Mouse (Mus musculus) erythroblast, adult 5-6 weeks (primary cell): ENCODE measurements around the gene Plekhm2. TPM values are rescaled to one million over a fixed set of nuclear protein-coding genes. Genes with fewer than 3 reads are reported as not detected.

ENCODE experiments used
- ATAC-seq: replicated peaks from 2 replicates; pipeline ENCODE4 v1.8.0; 2016; ENCODE audit warnings: moderate number of reproducible peaks, mild to moderate bottlenecking, moderate TSS enrichment, inconsistent platforms; ENCODE audit not compliant: poor library complexity, low FRiP score, severe bottlenecking
- total RNA-seq, 2 experiments: library from RNA; stranded (forward) in 1 of 2; stranded (reverse) in 1 of 2; fragments of 150-400 nt in 1 of 2; fragments of 200-764, 138-1000 nt in 1 of 2; gene quantifications; 2 replicates each; pipeline versions ENCODE4 v1.2.3 to v1.2.4; 2015 to 2017; ENCODE audit warnings: low replicate concordance in 2 of 2

Plekhm2 gene
- 2.9 and 10.7 TPM in 2 replicates for total RNA-seq (2015; ENCODE audit: low replicate concordance)
- 2.0 and 4.3 TPM in 2 replicates for total RNA-seq (2017; ENCODE audit: low replicate concordance)

- ATAC-seq, result 0 out of 2 replicates have a peak, but pooled peaks have one; percentile 4
Observed at GRCm38 (mm10) chr4:141664799-141665198, at the start of gene Plekhm2. Gene Plekhm2 (minus strand): TSS chr4:141664899.

DNA sequence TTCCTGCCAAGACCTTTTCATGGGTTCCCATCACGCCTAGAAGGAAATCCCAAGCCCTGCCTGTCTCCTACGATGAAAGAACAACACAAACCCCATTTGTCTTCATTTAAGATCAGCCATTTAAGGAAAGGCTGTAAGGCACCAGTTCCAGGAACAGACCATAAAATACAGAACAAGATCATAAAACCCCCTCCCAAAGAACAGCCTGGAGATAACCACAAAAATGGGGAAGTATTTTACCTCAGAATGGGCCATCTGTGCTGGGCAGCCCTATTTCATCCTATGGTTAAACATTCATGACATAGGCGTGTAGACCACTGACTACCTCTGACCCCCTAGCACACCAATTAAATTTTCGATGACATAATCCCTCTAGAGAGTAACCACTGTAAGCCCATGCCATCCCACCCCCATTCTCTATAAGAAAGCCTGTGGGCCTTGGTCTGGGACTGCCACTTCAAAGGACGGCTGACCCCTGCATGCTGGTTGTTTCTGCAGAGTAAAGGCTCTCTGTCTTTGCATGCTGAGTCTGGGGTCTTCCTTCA, 49.0 kb upstream of the Plekhm2 start:
- no peak for ATAC-seq

DNA sequence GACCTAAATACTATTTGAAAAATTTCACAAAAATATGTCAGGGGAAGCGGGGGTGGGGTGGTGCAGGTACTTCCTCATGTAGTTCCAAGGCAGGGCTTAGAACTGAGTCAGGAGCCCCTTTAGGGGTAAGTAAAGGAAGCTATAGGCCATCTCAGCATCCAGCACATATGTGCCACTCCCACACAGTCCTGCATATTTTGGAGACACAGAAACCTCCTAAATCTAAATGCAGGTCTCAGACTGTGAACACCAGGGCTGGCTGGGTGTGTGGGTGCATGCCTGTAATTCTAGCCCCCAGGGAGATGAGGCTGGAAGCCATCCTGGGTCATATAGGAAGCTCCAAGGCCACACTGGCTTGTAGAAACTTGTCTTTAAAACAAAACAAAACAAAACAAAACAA, 46.6 kb upstream of the Plekhm2 start:
- no peak for ATAC-seq

- no peak for ATAC-seq
Observed at GRCm38 (mm10) chr4:141708971-141709370, 44.3 kb upstream of the Plekhm2 start.

GRCm38 (mm10) chr4:141708005-141708404, 43.3 kb upstream of the Plekhm2 start:
- ATAC-seq, result peak; percentile 31; the same call in 1 of the 2 replicates

- no peak for ATAC-seq
Observed at GRCm38 (mm10) chr4:141705331-141705730, 40.6 kb upstream of the Plekhm2 start.

GRCm38 (mm10) chr4:141704625-141705024, 39.9 kb upstream of the Plekhm2 start:
- no peak for ATAC-seq

DNA sequence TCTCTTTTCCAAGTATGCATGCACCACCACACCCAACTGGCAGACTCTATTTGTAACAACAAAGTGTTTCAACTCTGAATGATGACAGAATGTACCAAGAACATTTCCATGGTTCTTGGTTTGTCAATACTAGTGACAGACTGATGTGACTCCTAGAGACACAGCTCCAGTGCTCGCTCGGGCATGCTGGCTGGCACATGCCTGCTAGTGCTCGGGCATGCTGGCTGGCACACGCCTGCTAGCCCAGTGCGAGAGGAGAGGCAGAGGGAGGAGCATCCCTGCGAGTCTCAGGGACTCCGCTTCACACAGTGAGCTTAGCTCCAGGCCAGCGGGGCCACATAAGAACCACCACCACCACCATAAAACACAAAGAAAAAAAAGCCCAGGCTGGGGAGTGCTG, 30.0 kb upstream of the Plekhm2 start:
- no peak for ATAC-seq

DNA sequence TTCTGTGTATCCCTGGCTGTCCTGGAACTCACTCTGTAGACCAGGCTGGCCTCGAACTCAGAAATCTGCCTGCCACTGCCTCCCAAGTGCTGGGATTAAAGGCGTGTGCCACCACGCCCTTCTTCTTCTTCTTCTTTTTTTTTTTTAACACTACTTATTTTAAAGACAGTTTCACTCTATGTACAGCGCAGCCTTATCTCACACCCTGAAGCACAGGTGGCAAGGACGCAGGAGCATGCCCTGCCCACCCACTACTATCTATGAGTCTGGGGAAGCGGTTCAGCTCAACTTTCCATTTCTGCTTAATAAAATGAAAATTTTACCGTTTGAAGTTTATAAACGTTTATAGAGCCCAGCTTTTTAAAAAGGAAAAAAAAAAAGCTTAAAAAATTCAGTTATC, 23.8 kb upstream of the Plekhm2 start:
- no peak for ATAC-seq

DNA sequence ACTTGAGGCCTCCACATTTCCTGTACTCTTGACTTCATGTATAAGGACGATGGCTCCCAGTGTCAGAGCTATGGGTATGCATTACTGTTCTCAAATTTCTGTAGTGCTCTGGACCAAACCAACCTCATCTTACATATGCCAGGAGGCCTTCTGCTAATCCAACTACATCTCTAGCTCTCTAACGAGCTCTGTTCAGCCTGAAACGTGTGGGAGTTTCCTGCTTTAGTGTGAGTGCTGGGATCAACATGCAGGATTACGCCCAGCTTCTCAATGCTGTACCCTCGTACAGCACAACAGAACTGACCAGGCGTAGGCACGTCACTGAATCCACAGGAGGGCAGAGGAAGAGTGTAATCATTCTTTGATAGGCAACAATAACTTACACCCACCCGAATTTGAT, 21.8 kb upstream of the Plekhm2 start:
- no peak for ATAC-seq

- no peak for ATAC-seq
Observed at GRCm38 (mm10) chr4:141686093-141686492, 21.4 kb upstream of the Plekhm2 start.

- no peak for ATAC-seq
Observed at GRCm38 (mm10) chr4:141685499-141685898, 20.8 kb upstream of the Plekhm2 start, which contains the start of gene Rsc1a1. Gene Rsc1a1 (minus strand): TSS chr4:141685599.

DNA sequence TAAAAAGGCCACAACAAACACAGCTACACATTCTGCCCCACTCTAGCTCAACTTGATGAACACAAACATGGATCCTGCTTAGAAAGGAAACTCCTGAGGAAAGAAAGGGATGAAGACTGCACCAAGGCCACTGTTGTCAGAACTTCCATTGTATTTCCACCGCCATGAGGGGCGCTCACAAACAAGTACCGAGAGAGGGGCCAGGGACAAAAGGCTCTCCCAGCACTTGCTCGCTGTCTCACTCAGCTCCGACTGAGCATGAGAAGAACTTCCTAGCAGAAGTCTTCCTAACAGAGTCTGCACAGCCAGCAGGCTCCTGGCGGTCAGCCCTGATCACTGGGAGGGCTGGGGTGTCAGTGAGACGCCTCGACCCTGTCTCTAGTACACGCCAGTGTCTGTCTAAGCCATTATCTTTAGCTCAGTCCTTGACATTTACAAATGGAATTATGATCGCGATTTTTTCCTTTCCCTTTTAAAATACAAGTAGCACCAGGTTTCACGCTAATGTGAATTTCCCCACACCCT, 18.1 kb upstream of the Plekhm2 start:
- ATAC-seq, result no peak

DNA sequence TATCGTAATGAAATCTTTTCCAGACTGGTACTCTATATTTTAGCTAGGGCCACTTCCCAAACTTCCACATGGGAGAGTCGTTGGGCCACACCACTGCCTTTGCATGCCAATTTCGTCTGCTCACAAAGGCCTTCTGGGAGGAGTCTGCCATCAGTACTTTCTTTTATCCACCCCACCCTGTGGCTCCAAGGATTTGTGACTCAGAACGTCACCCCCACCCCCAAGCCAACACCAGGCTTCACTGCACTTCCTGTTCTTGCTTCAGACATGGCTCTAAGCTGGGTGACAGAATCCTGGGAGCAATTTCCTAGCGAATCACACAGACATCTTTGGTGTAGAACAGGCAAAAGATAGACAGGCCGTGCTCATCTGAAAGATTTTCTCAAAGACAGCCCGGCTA, 17.1 kb upstream of the Plekhm2 start:
- no peak for ATAC-seq

DNA sequence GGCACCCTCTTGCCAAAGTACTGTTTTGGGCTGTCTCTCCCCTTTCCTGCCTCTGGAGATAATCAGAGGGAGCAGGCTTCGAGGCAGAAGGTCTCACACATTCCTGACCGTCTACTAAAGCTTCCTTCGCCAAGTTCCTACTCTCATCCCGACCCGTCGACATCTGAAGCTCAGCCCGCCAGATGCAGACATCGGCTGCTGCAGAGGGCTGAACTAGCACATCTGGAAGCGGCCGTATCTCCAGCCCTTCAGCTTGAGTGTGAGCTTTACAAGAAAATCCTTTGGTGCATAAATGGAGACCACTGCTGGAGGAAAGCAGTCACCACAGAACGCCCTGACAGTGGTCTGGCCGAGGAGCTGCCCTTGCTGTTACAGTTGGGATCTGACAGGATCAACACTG, 16.2 kb upstream of the Plekhm2 start:
- ATAC-seq, result no peak

DNA sequence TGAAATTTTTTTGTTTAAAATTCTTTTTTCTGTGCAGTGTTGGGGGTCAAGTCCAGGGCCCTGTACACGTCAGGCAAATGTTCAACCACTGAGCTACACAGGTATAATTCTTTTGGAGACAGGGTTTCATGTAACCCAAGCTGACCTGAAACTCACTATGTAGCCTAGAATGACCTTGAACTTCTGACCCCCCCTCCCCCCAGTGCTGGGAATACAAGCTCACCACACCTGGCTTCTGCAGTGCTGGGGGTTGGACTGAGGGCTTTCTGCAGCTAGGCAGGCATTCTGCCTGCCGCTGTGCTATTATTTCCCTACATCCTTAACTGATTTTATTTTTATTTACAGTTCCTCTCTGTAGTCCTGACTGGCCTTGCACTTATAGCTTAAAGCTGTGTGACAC, 14.3 kb upstream of the Plekhm2 start:
- ATAC-seq, result no peak

- ATAC-seq, result no peak
Observed at GRCm38 (mm10) chr4:141676462-141676979, 11.8 kb upstream of the Plekhm2 start.

GRCm38 (mm10) chr4:141672325-141672724, 7.6 kb upstream of the Plekhm2 start:
- ATAC-seq, result no peak

DNA sequence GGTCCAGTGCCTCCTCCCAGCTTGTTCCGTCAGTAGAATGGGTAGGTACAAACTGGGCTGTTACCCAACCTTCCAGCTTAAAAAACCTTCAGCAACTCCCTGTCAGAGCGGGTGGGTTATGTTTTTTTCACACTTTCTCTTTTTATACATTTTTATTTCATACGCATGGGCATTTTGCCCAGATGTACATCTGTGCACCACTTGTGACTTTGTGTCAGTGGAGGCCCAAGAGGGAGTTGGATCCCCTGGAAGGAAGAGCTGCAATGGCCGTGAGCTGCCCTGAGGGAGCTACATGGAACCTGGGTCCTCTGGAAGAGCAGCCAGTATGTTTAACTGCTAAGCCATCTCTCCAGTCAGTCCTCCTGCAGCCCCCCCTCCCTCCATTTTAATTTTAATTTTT, 6.7 kb upstream of the Plekhm2 start:
- ATAC-seq, result no peak

- ATAC-seq, result no peak
Observed at GRCm38 (mm10) chr4:141669898-141670712, 5.4 kb upstream of the Plekhm2 start.
